ENCODE assay signal across 15 mouse cellular contexts in the genomic region with DNA sequence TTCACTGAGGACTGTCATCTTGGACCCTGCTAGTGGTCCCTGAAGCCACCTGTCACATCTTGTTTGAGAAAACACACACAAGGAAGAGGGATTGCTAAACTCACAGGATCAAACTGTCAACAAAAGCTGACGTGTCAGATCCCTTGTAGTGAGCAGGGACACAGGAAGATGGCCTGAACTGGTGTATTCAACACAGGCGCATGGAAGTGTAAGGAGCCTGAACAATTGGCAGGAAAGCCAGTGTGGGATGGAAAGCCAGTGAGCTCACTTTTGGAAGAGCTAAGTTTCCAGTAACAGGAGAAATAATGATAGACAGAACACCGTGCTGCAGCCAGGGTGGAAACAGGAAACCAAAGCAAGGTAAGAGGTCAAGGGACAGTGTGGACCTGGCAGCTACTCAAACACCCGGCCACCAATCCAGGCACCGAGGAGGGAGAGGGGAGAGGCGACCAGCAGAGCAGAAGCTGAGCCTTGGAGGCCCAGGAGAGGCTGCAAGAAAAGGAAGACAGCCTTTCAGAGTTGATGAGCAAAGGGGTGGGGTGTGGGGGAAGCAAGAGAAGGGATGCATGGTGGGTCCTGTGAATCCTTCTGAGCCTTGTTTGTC.
"Had no signal": no experiment of that assay in that cellular context is flagged by ENCODE, and none has a peak within 500 bp of the region (broad histone marks: within the 10 kb centered on the region; RNA-seq: fewer than 3 reads in every experiment).

No protein-coding gene starts in this region.

- H3K27me3 ChIP-seq: limb, embryonic 12.5 days; liver, embryonic 13.5 days; midbrain, embryonic 15.5 days; neural tube, embryonic 12.5 days had no signal

- ATAC-seq: midbrain, embryonic 15.5 days had no signal

- H3K9me3 ChIP-seq: limb, embryonic 12.5 days; liver, embryonic 13.5 days; midbrain, embryonic 10.5 days; midbrain, embryonic 15.5 days; neural tube, embryonic 12.5 days had no signal

- H3K36me3 ChIP-seq: limb, embryonic 12.5 days; liver, embryonic 13.5 days; midbrain, embryonic 10.5 days; midbrain, embryonic 15.5 days; neural tube, embryonic 12.5 days had no signal

- H3K27ac ChIP-seq: layer of hippocampus, adult 2 months; limb, embryonic 12.5 days; liver, embryonic 13.5 days; midbrain, embryonic 10.5 days; midbrain, embryonic 15.5 days; neural tube, embryonic 12.5 days had no signal

- H3K9ac ChIP-seq: limb, embryonic 12.5 days; liver, embryonic 13.5 days; lung, embryonic 14.5 days; midbrain, embryonic 15.5 days; neural tube, embryonic 12.5 days had no signal

- DNase-seq: kidney, adult 18-20 months; kidney, postnatal 10 days; kidney, postnatal 4 days; liver, embryonic 13.5 days; lung, embryonic 14.5 days; lung, postnatal 10 days; lung, postnatal 4 days; spleen, adult 18-20 months; thymus, adult 2 months; thymus, postnatal 25 days had no signal

- H3K4me2 ChIP-seq: limb, embryonic 12.5 days; liver, embryonic 13.5 days; lung, embryonic 14.5 days; midbrain, embryonic 15.5 days; neural tube, embryonic 12.5 days had no signal

- H3K4me1 ChIP-seq: limb, embryonic 12.5 days; midbrain, embryonic 15.5 days; neural tube, embryonic 12.5 days had no signal

- H3K4me3 ChIP-seq: layer of hippocampus, adult 2 months; limb, embryonic 12.5 days; liver, embryonic 13.5 days; midbrain, embryonic 10.5 days; midbrain, embryonic 15.5 days; neural tube, embryonic 12.5 days had no signal
